In genomic region chr16:13621745-13622507, GRCm38 (mm10) we compare ENCODE assay signal across 24 mouse cellular contexts. TPM values are rescaled to one million over a fixed set of nuclear protein-coding genes. Genes with fewer than 3 reads are reported as not detected.
A peak's percentile ranks its signal among the peaks of the same experiment; 100 is the strongest.
DNase-seq lines count a peak whose midpoint lies in the region; ATAC-seq and TF ChIP-seq lines count a peak whose summit lies in the region.
"Had no signal": no experiment of that assay in that cellular context is flagged by ENCODE, and none has a peak within 500 bp of the region (broad histone marks: within the 10 kb centered on the region; RNA-seq: fewer than 3 reads in every experiment).

No protein-coding gene starts in this region.

- no peaks in the 10 kb centered on the region for H3K9me3 ChIP-seq in MEL (replicated peaks; ENCODE audit: insufficient read depth, low read length)
- no peaks in the 10 kb centered on the region for H3K9me3 ChIP-seq in liver, embryonic 13.5 days (replicated peaks)
- H3K9me3 ChIP-seq: embryonic facial prominence, embryonic 15.5 days; forebrain, embryonic 15.5 days; G1E; heart, embryonic 15.5 days; hindbrain, embryonic 10.5 days had no signal

- H3K27me3 ChIP-seq in MEL (ENCODE audit: control insufficient read depth in 1 of 2, insufficient read depth in 2 of 2, low read length in 2 of 2): no peaks in the 10 kb centered on the region
- no peaks in the 10 kb centered on the region for H3K27me3 ChIP-seq in liver, embryonic 13.5 days
- H3K27me3 ChIP-seq: embryonic facial prominence, embryonic 15.5 days; forebrain, embryonic 15.5 days; heart, embryonic 15.5 days had no signal

- TF ChIP-seq RAD21 in MEL (IDR thresholded peaks at IDR 0.05; ENCODE audit: low read depth, low read length): no peak

- TF ChIP-seq CTCF in MEL (IDR thresholded peaks at IDR 0.05 in 2 of 3, conservative IDR thresholded peaks at IDR 0.05 in 1 of 3; ENCODE audit: control insufficient read depth in 1 of 3, insufficient read depth in 1 of 3, low read depth in 2 of 3, low read length in 3 of 3, poor library complexity in 1 of 3, severe bottlenecking in 1 of 3): no peak

- TF ChIP-seq EP300 in MEL (IDR thresholded peaks at IDR 0.05; ENCODE audit: low read depth in 1 of 2, low read length in 2 of 2): no peak

- intact Hi-C loops in heart, postnatal 14 days (cut with DNase I): loop anchor here (10.0 kb wide), 1 partner anchor 507 kb away; no protein-coding TSS in a partner anchor

- no peaks in the 10 kb centered on the region; a peak in 1 of 4 replicates for H3K4me1 ChIP-seq in MEL (ENCODE audit: control insufficient read depth in 1 of 2, insufficient read depth in 2 of 2, low read length in 2 of 2)
- H3K4me1 ChIP-seq in liver, embryonic 13.5 days (replicated peaks): peaks cover 23% of the 10 kb centered on the region
- H3K4me1 ChIP-seq: embryonic facial prominence, embryonic 15.5 days; forebrain, embryonic 15.5 days; heart, embryonic 15.5 days; hindbrain, embryonic 10.5 days had no signal

- peaks cover 2 to 4% of the 10 kb centered on the region in 2 experiments; a peak in 2 of 4 replicates for H3K36me3 ChIP-seq in MEL (ENCODE audit: control insufficient read depth in 1 of 2, insufficient read depth in 2 of 2, low read length in 2 of 2)
- peaks cover 36% of the 10 kb centered on the region for H3K36me3 ChIP-seq in liver, embryonic 13.5 days

- no peak overlapping the region for H3K4me3 ChIP-seq in MEL (ENCODE audit: control insufficient read depth in 1 of 2, insufficient read depth in 1 of 2, low read depth in 2 of 2, low read length in 2 of 2)
- no peak overlapping the region for H3K4me3 ChIP-seq in liver, embryonic 13.5 days (replicated peaks)
- H3K4me3 ChIP-seq: embryonic facial prominence, embryonic 15.5 days; erythroblast, embryonic 14.5 days; forebrain, embryonic 15.5 days; heart, embryonic 15.5 days; hindbrain, embryonic 10.5 days had no signal

- no peak overlapping the region for H3K9ac ChIP-seq in MEL (ENCODE audit: control insufficient read depth, low read depth, low read length, poor library complexity, severe bottlenecking)
- no peak overlapping the region for H3K9ac ChIP-seq in liver, embryonic 13.5 days
- H3K9ac ChIP-seq: embryonic facial prominence, embryonic 15.5 days; forebrain, embryonic 15.5 days; heart, embryonic 15.5 days; hindbrain, embryonic 14.5 days had no signal

- TF ChIP-seq POLR2A in MEL (IDR thresholded peaks at IDR 0.05; ENCODE audit: control insufficient read depth in 1 of 2, insufficient read depth in 1 of 2, low read depth in 1 of 2, low read length in 2 of 2, poor library complexity in 1 of 2): no peak

- H3K79me2 ChIP-seq in MEL (ENCODE audit: control insufficient read depth, insufficient read depth, low read length, poor library complexity): no peaks in the 10 kb centered on the region

- 60% methylated on average over 3 of the region's 3 CpGs for WGBS in liver, embryonic 13.5 days (ENCODE audit: insufficient replicate concordance)

- no peak overlapping the region for H3K27ac ChIP-seq in MEL (ENCODE audit: control insufficient read depth, low read depth, low read length)
- H3K27ac ChIP-seq in liver, embryonic 13.5 days: peak overlapping the region; percentile 9; the same call in 1 of the 2 replicates
- H3K27ac ChIP-seq: embryonic facial prominence, embryonic 15.5 days; forebrain, embryonic 15.5 days; heart, embryonic 15.5 days; hindbrain, embryonic 10.5 days; hindbrain, embryonic 14.5 days had no signal

- DNase-seq in MEL (ENCODE audit: low read depth, low spot score): peak; percentile 30
- DNase-seq in c-Kit-positive CD71-positive TER-119-positive erythroid progenitor cells, embryonic 14.5 days (ENCODE audit: low spot score): peak; percentile 22
- DNase-seq in liver, embryonic 13.5 days: peak; percentile 3
- DNase-seq in heart, postnatal 14 days: no peak
- no peak for DNase-seq in urinary bladder, adult 2 months (ENCODE audit: low spot score)
- DNase-seq in kidney, postnatal 14 days: no peak
- DNase-seq: adrenal gland, adult 2 months; adrenal gland, postnatal 25 days; B cell, adult 2 months; cerebellum, adult 8-10 months; cerebellum, postnatal 14 days; embryo, embryonic 11 days; gastrocnemius, postnatal 10 days; heart, adult 18-20 months had no signal

- ATAC-seq in liver, embryonic 13.5 days (ENCODE audit: low read depth): peak; percentile 65; the same call in 1 of the 2 replicates
- ATAC-seq in megakaryocyte-erythroid progenitor cell, adult 5-6 weeks (replicated peaks; ENCODE audit: low FRiP score, low TSS enrichment, poor library complexity, severe bottlenecking): 0 out of 2 replicates have a peak, but pooled peaks have one; percentile 40
- ATAC-seq: CD4-positive, CD25-positive, alpha-beta regulatory T cell, adult 4 months; forebrain, embryonic 15.5 days had no signal

- no peak overlapping the region for H3K4me2 ChIP-seq in liver, embryonic 13.5 days
- H3K4me2 ChIP-seq: embryonic facial prominence, embryonic 15.5 days; forebrain, embryonic 15.5 days; heart, embryonic 11.5 days; heart, embryonic 15.5 days; hindbrain, embryonic 14.5 days had no signal

TF ChIP-seq in MEL, 35 proteins besides CTCF, POLR2A, EP300 and RAD21:
- peak; percentile 15; the same call in 1 of the 2 replicates for TF ChIP-seq TCF12 (IDR thresholded peaks at IDR 0.05; ENCODE audit: low read depth, low read length)
- TF ChIP-seq NRF1 (IDR thresholded peaks at IDR 0.05; ENCODE audit: insufficient read depth, low read depth, low read length, poor library complexity, severe bottlenecking): no peak
- no peak for TF ChIP-seq JUND (IDR thresholded peaks at IDR 0.05; ENCODE audit: low read depth, low read length)
- TF ChIP-seq USF2 (IDR thresholded peaks at IDR 0.05; ENCODE audit: borderline replicate concordance in 1 of 2, insufficient read depth in 1 of 2, low read depth in 1 of 2, low read length in 2 of 2): no peak
- TF ChIP-seq MYB (IDR thresholded peaks at IDR 0.05; ENCODE audit: low read depth, low read length): no peak
- no peak for TF ChIP-seq HCFC1 (IDR thresholded peaks at IDR 0.05; ENCODE audit: low read depth, low read length)
- peak; percentile 48 for TF ChIP-seq TAL1 (IDR thresholded peaks at IDR 0.05; ENCODE audit: low read length)
- TF ChIP-seq KAT2A (conservative IDR thresholded peaks at IDR 0.05; ENCODE audit: low read depth, low read length): no peak

RNA-seq across cellular contexts. Expression of gene Parn, which starts 46.0 kb away (rescaled TPM):
- total RNA-seq in MEL (2012; rRNA removed): 25.2 and 26.7 TPM in 2 replicates
- 100 to 1,000 TPM in 1 of 2 experiments, 10 to 100 TPM in 1; 38.2 to 160 TPM for polyA plus RNA-seq in MEL (2012; ENCODE audit: insufficient read depth in 1 of 2, insufficient read length in 2 of 2, low read depth in 1 of 2, low replicate concordance in 2 of 2, missing spikeins in 1 of 2)
- 21.5 and 24.9 TPM in 2 replicates for polyA plus RNA-seq in liver, embryonic 13.5 days (2015; fragmentation: Nextera tagmentation; extraction: Ambion mirVana)
- total RNA-seq in megakaryocyte-erythroid progenitor cell, adult 5-6 weeks (2014; fragmentation: Nextera tagmentation): 29.3 and 35.9 TPM in 2 replicates
- total RNA-seq in megakaryocyte-erythroid progenitor cell, adult 5-6 weeks (2017): 67.0 and 83.2 TPM in 2 replicates
- total RNA-seq in heart, postnatal 14 days (2021): 10 to 100 TPM; 13.8 to 14.1 TPM
- 21.4 and 25.4 TPM in 2 replicates for polyA plus RNA-seq in urinary bladder, adult 2 months (2012; rRNA removed)

RNA-seq across cellular contexts. Expression of gene Bfar, which starts 49.7 kb away (rescaled TPM):
- total RNA-seq in MEL (2012; rRNA removed): 17.2 and 20.6 TPM in 2 replicates
- polyA plus RNA-seq in MEL (2012; ENCODE audit: insufficient read depth in 1 of 2, insufficient read length in 2 of 2, low read depth in 1 of 2, low replicate concordance in 2 of 2, missing spikeins in 1 of 2): 10 to 100 TPM in 1 of 2 experiments, not detected in 1; 21.8 TPM
- 14.1 and 14.9 TPM in 2 replicates for polyA plus RNA-seq in liver, embryonic 13.5 days (2015; fragmentation: Nextera tagmentation; extraction: Ambion mirVana)
- 22.2 and 26.0 TPM in 2 replicates for total RNA-seq in megakaryocyte-erythroid progenitor cell, adult 5-6 weeks (2014; fragmentation: Nextera tagmentation)
- total RNA-seq in megakaryocyte-erythroid progenitor cell, adult 5-6 weeks (2017): 29.5 and 35.2 TPM in 2 replicates
- total RNA-seq in heart, postnatal 14 days (2021): 10 to 100 TPM; 43.0 to 48.4 TPM
- 48.4 and 55.7 TPM in 2 replicates for polyA plus RNA-seq in urinary bladder, adult 2 months (2012; rRNA removed)

RNA-seq across cellular contexts. Expression of gene 3110001I22Rik, which starts 49.8 kb away (rescaled TPM):
- total RNA-seq in MEL (2012; rRNA removed): 9.1 and 10.8 TPM in 2 replicates
- 1 to 10 TPM in 1 of 2 experiments, not detected in 1; 8.8 TPM for polyA plus RNA-seq in MEL (2012; ENCODE audit: insufficient read depth in 1 of 2, insufficient read length in 2 of 2, low read depth in 1 of 2, low replicate concordance in 2 of 2, missing spikeins in 1 of 2)
- 3.0 and 3.1 TPM in 2 replicates for polyA plus RNA-seq in liver, embryonic 13.5 days (2015; fragmentation: Nextera tagmentation; extraction: Ambion mirVana)
- 4.7 and 5.1 TPM in 2 replicates for total RNA-seq in megakaryocyte-erythroid progenitor cell, adult 5-6 weeks (2014; fragmentation: Nextera tagmentation)
- total RNA-seq in megakaryocyte-erythroid progenitor cell, adult 5-6 weeks (2017): 10.7 and 19.8 TPM in 2 replicates
- 1 to 10 TPM; 2.5 to 3.8 TPM for total RNA-seq in heart, postnatal 14 days (2021)
- polyA plus RNA-seq in urinary bladder, adult 2 months (2012; rRNA removed): 2.6 and 2.9 TPM in 2 replicates

Comparison
In these comparisons a context has a peak if more than half of its experiments do, and no peak if none do; other contexts are left out.
1. DNase-seq: peak in MEL (single experiment), c-Kit-positive CD71-positive TER-119-positive erythroid progenitor cells, embryonic 14.5 days (single experiment) and liver, embryonic 13.5 days (single experiment); none in heart, postnatal 14 days (0 of 2), urinary bladder, adult 2 months (single experiment) and kidney, postnatal 14 days (single experiment).